Mouse (Mus musculus) intestine, embryonic 16.5 days (tissue): Measurements from ENCODE around the gene Nfia. TPM values are rescaled to one million over a fixed set of nuclear protein-coding genes. Genes with fewer than 3 reads are reported as not detected.

Experiments
- ATAC-seq: fragments of 200-750 bp; cut with Nextera tagmentation; 2 replicates; pipeline ENCODE4 v1.8.0; 2017; ENCODE audit warnings: moderate TSS enrichment, moderate library complexity
- H3K27ac ChIP-seq: fragments of 300-500 bp; sonication (generic); 2 replicates; pipeline ENCODE4 v1.5.1; 2014; ENCODE audit warnings: mild to moderate bottlenecking, low read length
- H3K27me3 ChIP-seq: fragments of 300-500 bp; sonication (generic); replicated peaks from 2 replicates; pipeline ENCODE4 v1.6.1; 2014; ENCODE audit warnings: low read length, control low read depth, mixed read lengths; ENCODE audit not compliant: control insufficient read depth, insufficient read depth
- H3K36me3 ChIP-seq: fragments of 300-500 bp; sonication (generic); 2 replicates; pipeline ENCODE4 v1.6.1; 2014; ENCODE audit warnings: low read length, control low read depth; ENCODE audit not compliant: control insufficient read depth, insufficient read depth
- H3K4me1 ChIP-seq: fragments of 300-500 bp; sonication (generic); 2 replicates; pipeline ENCODE4 v1.6.1; 2014; ENCODE audit warnings: low read length, control low read depth, mixed read lengths; ENCODE audit not compliant: control insufficient read depth, insufficient read depth
- H3K4me2 ChIP-seq: fragments of 300-500 bp; sonication (generic); 2 replicates; pipeline ENCODE4 v1.6.1; 2014; ENCODE audit warnings: low read depth, low read length, control low read depth
- H3K4me3 ChIP-seq: fragments of 300-500 bp; sonication (generic); 2 replicates; pipeline ENCODE4 v1.5.1; 2014; ENCODE audit warnings: mild to moderate bottlenecking, low read length
- H3K9ac ChIP-seq: fragments of 300-500 bp; sonication (generic); 2 replicates; pipeline ENCODE4 v1.6.1; 2014; ENCODE audit warnings: low read depth, low read length
- H3K9me3 ChIP-seq: fragments of 300-500 bp; sonication (generic); 2 replicates; pipeline ENCODE4 v1.6.1; 2016; ENCODE audit warnings: low read length, control low read depth; ENCODE audit not compliant: control insufficient read depth
- WGBS: fragments of 180-500 bp; shearing (Covaris S2); extraction: QIAGEN DNeasy Blood & Tissue Kit; methylation state at CpG from one replicate; pipeline ENCODE4 v1.1.7; 2014; 5-methylcytosine and 5-hydroxymethylcytosine counted together
- polyA plus RNA-seq: library from polyadenylated mRNA; unstranded; fragments of >200 nt; fragmentation: Nextera tagmentation; extraction: Ambion mirVana; gene quantifications from 2 replicates; pipeline ENCODE4 v1.2.1, GENCODE M21; 2015

Nfia gene
- polyA plus RNA-seq, 1 experiment from 2014 or later: 24.0 TPM

GRCm38 (mm10) chr4:97832279-97832640, 59.7 kb downstream of the Nfia start:
- ATAC-seq: no peak
- Histone ChIP-seq H3K9me3 (no peaks in the 10 kb centered on the region), H3K9ac (no peak overlapping the region), H3K4me2 (no peak overlapping the region), H3K4me1 (no peaks in the 10 kb centered on the region; the same call in 1 of the 2 replicates), H3K27ac (no peak overlapping the region), H3K36me3 (no peaks in the 10 kb centered on the region; the same call in 1 of the 2 replicates), H3K27me3 (no peaks in the 10 kb centered on the region), H3K4me3 (no peak overlapping the region)
- 87% methylated on average over 4 of the region's 4 CpGs for WGBS

GRCm38 (mm10) chr4:97836812-97837211, 64.3 kb downstream of the Nfia start:
- no peaks in the 10 kb centered on the region for H3K27me3 ChIP-seq
- ATAC-seq: no peak
- H3K4me1 ChIP-seq: peaks cover 17% of the 10 kb centered on the region
- no peaks in the 10 kb centered on the region for H3K36me3 ChIP-seq
- H3K9ac ChIP-seq: no peak overlapping the region
- H3K4me2 ChIP-seq: no peak overlapping the region
- no peaks in the 10 kb centered on the region for H3K9me3 ChIP-seq
- WGBS: 60% methylated on average over 13 of the region's 13 CpGs
- no peak overlapping the region for H3K4me3 ChIP-seq
- H3K27ac ChIP-seq: no peak overlapping the region

- H3K36me3 ChIP-seq: no peaks in the 10 kb centered on the region
- H3K9ac ChIP-seq: no peak overlapping the region
- no peak for ATAC-seq
- peaks cover 17% of the 10 kb centered on the region for H3K4me1 ChIP-seq
- H3K27ac ChIP-seq: no peak overlapping the region
- no peak overlapping the region for H3K4me2 ChIP-seq
- WGBS: 79% methylated on average over 3 of the region's 3 CpGs
- no peaks in the 10 kb centered on the region for H3K27me3 ChIP-seq
- H3K4me3 ChIP-seq: no peak overlapping the region
- no peaks in the 10 kb centered on the region for H3K9me3 ChIP-seq
These were observed 65.2 kb downstream of the Nfia start for GRCm38 (mm10) chr4:97837724-97838123.

- no peaks in the 10 kb centered on the region for H3K27me3 ChIP-seq
- peak overlapping the region; percentile 34; the same call in 1 of the 2 replicates for H3K27ac ChIP-seq
- WGBS: 43% methylated on average over 3 of the region's 3 CpGs
- peaks cover 17% of the 10 kb centered on the region for H3K4me1 ChIP-seq
- H3K4me3 ChIP-seq: no peak overlapping the region
- ATAC-seq: no peak
- no peaks in the 10 kb centered on the region for H3K36me3 ChIP-seq
- no peaks in the 10 kb centered on the region for H3K9me3 ChIP-seq
- no peak overlapping the region for H3K4me2 ChIP-seq
- no peak overlapping the region for H3K9ac ChIP-seq
These were observed 66.1 kb downstream of the Nfia start for GRCm38 (mm10) chr4:97838651-97839050.

GRCm38 (mm10) chr4:97839406-97840101, 67.0 kb downstream of the Nfia start:
- ATAC-seq: peak; percentile 56
- no peak overlapping the region for H3K9ac ChIP-seq
- no peak overlapping the region for H3K4me2 ChIP-seq
- H3K4me3 ChIP-seq: no peak overlapping the region
- WGBS: 32% methylated on average over 7 of the region's 7 CpGs
- no peaks in the 10 kb centered on the region for H3K9me3 ChIP-seq
- H3K4me1 ChIP-seq: peaks cover 17% of the 10 kb centered on the region
- H3K36me3 ChIP-seq: no peaks in the 10 kb centered on the region
- no peaks in the 10 kb centered on the region for H3K27me3 ChIP-seq
- H3K27ac ChIP-seq: peak overlapping the region; percentile 34

GRCm38 (mm10) chr4:97840227-97841062, 67.9 kb downstream of the Nfia start:
- no peaks in the 10 kb centered on the region for H3K9me3 ChIP-seq
- no peak overlapping the region for H3K9ac ChIP-seq
- H3K27me3 ChIP-seq: no peaks in the 10 kb centered on the region
- no peak overlapping the region for H3K27ac ChIP-seq
- 38% methylated on average over 8 of the region's 8 CpGs for WGBS
- H3K4me2 ChIP-seq: no peak overlapping the region
- no peak overlapping the region for H3K4me3 ChIP-seq
- peaks cover 19% of the 10 kb centered on the region for H3K4me1 ChIP-seq
- H3K36me3 ChIP-seq: no peaks in the 10 kb centered on the region
- 0 out of 2 replicates have a peak, but pooled peaks have one; percentile 53 for ATAC-seq

- Histone ChIP-seq H3K36me3 (no peaks in the 10 kb centered on the region), H3K4me3 (no peak overlapping the region), H3K9ac (no peak overlapping the region), H3K27ac (no peak overlapping the region), H3K27me3 (no peaks in the 10 kb centered on the region), H3K4me1 (peaks cover 19% of the 10 kb centered on the region), H3K9me3 (no peaks in the 10 kb centered on the region), H3K4me2 (no peak overlapping the region)
- no peak for ATAC-seq
- WGBS: 64% methylated on average over 4 of the region's 4 CpGs
These were observed 68.6 kb downstream of the Nfia start for GRCm38 (mm10) chr4:97841063-97841595.

GRCm38 (mm10) chr4:97841745-97842144, 69.2 kb downstream of the Nfia start:
- Histone ChIP-seq H3K27ac (no peak overlapping the region), H3K4me1 (peaks cover 19% of the 10 kb centered on the region), H3K36me3 (no peaks in the 10 kb centered on the region), H3K4me3 (no peak overlapping the region), H3K9ac (no peak overlapping the region), H3K4me2 (no peak overlapping the region), H3K9me3 (no peaks in the 10 kb centered on the region), H3K27me3 (no peaks in the 10 kb centered on the region)
- WGBS: 60% methylated on average over 5 of the region's 5 CpGs
- no peak for ATAC-seq

GRCm38 (mm10) chr4:97843981-97844690, 71.6 kb downstream of the Nfia start:
- Histone ChIP-seq H3K4me3 (no peak overlapping the region), H3K9ac (no peak overlapping the region), H3K9me3 (no peaks in the 10 kb centered on the region), H3K4me2 (no peak overlapping the region), H3K36me3 (no peaks in the 10 kb centered on the region), H3K4me1 (peaks cover 15% of the 10 kb centered on the region), H3K27ac (peak overlapping the region; percentile 53), H3K27me3 (no peaks in the 10 kb centered on the region)
- WGBS: 60% methylated on average over 15 of the region's 15 CpGs
- no peak for ATAC-seq
